Mouse (Mus musculus): ENCODE data around the gene Mrc1. TPM values are rescaled to one million over a fixed set of nuclear protein-coding genes. Genes with fewer than 3 reads are reported as not detected.

Mrc1 gene
- total RNA-seq, 2 experiments from 2014 or later: 7.1 to 7.5 TPM

DNA sequence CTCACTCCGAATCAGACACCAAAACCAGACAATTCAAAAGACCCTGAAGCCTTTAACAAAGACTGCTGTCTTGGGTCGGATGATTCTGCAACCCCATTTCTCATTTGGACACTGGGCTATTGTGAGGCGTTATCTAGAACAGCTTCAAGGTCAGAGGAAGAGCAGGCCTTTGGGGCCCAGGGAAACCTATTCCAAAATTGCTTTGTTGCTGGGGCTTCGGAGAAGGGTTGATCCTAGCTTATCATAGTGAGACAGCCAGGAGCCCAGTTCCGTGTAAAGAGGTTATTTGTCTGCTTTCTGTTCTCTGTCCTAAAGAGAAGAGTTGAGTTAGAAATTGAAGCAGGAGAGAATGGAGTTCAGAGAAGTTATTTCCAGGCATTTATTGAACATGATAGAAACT, 10.0 kb downstream of the Mrc1 start:
- DNase-seq (ENCODE audit: low spot score in 2 of 2): no peak

DNA sequence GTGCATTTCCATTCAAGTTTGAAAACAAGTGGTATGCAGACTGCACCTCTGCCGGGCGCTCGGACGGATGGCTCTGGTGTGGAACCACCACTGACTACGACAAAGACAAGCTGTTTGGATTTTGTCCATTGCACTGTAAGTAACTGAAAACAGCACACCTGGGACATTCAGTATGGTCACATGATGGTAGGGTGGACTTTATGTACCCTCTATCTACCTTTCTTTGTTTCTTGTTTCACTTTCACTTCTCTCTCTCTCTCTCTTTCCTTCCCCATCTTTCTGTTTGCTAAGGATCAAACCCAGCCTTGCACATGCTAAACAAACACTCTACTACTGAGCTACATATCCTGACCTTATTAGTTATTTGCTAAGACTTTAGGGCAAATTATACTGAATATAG, 15.0 kb downstream of the Mrc1 start:
- DNase-seq (ENCODE audit: low spot score in 2 of 2): no peak

DNA sequence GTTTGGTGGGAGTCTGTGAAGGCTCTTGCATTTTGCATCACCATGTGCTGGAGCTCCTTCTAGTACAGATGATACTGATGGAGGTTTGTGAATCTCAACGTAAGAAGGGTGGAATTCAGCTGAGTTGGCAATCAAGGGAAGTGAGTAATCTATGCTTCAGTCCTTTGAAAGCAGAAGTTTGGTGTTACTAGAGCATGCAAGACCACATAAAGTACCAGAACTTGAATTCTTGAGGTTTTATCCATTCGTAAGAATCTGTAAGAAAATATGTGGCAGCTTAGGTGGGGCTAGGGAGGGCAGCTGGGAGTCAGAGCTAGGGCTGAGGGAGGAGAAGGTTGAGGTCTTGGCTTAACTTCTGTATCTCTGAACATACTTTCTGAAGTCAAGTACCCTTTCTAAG, 15.5 kb downstream of the Mrc1 start:
- DNase-seq (ENCODE audit: low spot score in 2 of 2): no peak

DNA sequence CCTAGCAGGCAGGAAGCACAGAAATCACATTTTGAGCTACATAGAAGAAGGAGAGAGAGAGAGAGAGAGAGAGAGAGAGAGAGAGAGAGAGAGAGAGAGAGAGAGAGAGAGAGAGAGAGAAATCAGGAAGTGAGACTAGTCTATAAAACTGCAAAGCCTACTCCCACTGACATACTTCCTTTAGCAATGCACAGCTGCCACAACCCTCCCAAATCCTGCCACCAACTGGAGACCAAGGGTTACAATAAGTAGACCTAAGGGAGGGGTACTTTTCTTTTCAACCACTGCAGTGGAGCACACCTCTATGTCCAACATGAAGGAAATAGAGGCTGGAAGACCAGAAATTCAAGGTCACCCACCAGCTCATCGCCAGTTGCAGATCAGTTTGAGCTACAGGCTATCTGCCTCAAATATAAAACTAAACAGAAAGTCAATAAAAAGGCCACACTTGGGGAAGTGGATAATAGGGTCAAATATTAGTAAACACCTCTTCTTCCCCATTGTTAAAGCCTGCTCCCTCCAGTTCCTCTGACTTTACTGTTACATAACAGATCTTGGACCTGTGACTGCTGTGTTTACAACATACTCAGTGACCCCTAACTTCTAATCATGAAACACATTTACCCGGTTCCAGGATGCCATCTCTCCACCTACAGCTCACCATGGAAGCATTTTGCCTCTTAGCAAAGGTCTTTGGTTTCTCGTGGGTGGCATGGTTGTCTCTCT, 20.8 kb downstream of the Mrc1 start:
- no peak for DNase-seq (ENCODE audit: low spot score in 2 of 2)

DNA sequence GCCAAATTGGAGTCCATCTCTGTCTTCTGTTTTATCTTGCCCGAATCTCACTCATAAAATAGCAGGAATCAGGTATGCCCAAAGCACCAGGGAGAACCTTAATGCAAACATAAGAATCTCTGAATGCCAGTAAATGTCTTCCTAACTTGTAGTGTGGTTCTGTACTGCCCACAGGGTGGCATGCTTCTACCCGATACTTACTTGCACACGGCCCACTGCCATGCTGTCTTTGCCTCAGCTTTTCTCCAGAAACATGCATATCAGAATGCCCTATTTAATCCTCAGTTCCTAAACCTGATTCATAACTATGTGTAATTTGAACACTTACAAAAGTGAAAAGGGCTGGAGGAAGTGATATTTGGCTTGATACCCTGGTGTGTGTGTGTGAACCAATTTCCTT, 22.7 kb downstream of the Mrc1 start:
- DNase-seq (ENCODE audit: low spot score in 2 of 2): no peak

DNA sequence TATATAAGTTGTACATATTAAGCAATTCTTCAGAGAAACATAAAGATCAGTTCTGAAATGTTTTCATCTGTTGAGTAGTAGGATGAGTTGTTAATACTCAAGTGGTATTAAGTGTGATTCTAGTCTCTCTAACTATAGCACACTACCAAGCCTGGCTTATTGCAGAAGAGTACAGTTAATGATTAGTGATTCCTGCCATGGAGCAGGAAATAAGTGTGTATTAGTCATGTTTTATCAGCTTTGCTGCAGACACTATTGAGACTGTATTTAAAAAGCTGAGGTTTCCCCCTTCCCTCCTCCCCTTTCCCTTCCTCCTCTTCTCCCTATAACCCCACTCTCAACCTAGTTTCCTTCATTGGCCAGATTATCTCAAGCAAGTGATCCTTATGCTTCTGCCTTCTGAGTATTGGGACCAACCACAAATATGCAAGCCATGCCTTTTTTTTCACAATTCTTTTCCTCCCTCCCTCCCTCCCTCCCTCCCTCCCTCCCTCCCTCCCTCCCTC, 29.2 kb downstream of the Mrc1 start:
- no peak for DNase-seq (ENCODE audit: low spot score in 2 of 2)

DNA sequence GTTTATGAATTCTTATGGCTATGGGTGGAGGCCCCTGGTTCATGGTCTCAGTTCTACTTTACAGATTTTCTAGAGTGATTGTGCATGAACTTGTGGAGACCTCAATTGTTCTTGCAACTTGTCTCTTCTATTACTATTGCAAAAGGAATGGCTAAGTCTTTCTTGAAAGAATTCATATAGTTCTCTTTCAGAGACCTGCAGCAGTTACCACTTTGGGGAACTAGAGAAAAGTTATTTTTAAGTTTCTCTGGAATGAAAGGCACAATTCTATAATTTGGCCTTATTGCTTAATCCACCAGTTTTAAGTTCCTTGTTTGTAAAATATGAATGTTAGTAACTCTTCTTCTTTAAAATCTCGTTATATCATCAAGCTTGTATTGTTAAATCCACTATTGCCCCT, 32.9 kb downstream of the Mrc1 start:
- no peak for DNase-seq (ENCODE audit: low spot score in 2 of 2)

DNA sequence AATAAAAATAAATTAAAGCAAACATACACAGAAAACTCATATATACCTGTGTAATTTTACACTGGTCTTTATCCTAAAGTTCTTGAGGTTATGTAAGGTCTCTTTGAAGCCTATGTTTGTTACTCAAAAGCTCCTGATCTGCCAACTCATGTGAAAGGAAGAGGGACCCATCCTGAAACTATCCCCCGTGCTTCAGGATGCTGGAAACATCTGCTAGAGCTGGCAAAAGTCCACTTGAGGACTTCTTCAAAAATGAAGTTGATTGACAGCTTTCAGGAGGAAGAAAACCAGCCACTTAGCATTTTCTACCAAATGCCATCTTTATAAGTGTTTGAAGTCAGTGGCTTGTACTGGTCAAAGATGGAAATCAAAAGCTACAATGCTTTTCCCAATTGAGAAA, 40.0 kb downstream of the Mrc1 start:
- DNase-seq (ENCODE audit: low spot score in 2 of 2): no peak

DNA sequence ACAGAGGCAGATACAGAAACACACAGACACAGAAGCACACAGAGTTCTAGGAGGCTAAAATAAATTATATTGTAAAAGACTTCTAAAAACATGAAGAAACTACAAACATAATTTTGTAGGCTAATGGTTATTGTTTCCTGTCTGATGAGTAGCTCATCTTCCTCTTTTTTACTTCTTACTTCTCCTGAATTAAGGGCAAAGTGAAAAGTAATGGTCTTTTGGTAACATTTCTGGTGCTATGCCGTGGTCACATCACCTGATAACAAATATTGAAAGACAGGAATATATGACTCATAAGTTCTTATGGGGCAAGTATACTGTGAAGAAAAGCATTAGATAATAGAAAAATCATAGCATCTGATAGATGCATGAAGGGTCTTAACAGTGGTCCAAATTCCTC, 42.9 kb downstream of the Mrc1 start:
- no peak for DNase-seq (ENCODE audit: low spot score in 2 of 2)

DNA sequence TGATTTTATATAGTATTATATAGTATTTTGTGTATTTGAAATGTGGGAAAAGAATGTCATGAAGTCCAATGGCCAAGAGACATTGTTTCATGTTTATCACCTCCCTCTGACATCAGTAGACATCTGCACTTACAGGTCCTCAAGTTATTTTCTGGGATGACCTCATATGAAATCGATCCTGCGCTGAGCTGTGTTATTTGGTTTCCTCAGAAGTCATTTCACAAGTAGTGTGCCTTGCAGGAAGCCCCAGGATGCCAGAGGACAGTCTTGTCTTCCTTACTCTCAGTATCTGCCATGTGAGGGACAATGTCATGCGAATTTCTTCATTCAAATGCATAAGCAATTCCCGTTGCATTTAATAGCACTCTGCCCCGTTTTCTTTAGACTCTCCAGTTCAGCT, 46.6 kb downstream of the Mrc1 start:
- DNase-seq (ENCODE audit: low spot score in 2 of 2): no peak

DNA sequence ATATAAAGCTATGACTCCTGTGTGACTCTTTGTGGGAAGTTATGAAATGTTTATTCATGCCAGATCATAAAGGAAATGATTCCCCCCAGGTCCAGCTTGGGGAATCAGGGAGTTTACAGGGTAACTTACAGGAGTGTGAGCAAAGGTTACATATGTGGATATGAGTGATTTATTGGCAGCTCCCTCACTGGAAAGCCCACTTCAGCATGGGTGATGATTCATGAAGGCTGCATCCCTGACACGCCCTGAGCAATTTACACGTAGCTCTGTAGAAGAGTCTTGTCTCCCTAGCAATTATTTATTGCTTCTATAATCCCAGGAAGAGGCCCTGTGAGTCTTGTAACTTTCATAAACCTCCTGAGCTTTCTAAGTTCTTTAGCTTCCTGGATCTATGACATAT, 50.1 kb downstream of the Mrc1 start:
- DNase-seq (ENCODE audit: low spot score in 2 of 2): no peak

DNA sequence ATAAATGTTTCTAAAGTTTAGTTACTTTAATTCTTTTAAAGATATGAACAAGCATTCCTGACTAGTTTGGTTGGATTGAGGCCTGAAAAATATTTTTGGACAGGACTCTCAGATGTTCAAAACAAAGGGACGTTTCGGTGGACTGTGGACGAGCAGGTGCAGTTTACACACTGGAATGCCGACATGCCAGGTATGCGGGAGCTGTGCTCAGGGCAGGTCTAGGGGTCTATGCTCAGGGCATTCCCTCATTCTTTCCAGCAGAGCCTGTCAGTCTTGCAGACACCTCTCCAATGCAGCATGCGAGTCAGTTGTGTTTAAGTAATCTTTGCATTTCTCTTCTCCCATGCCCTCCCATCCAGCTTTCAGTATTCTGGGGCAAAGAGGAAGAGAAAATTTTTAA, 50.6 kb downstream of the Mrc1 start:
- no peak for DNase-seq (ENCODE audit: low spot score in 2 of 2)

DNA sequence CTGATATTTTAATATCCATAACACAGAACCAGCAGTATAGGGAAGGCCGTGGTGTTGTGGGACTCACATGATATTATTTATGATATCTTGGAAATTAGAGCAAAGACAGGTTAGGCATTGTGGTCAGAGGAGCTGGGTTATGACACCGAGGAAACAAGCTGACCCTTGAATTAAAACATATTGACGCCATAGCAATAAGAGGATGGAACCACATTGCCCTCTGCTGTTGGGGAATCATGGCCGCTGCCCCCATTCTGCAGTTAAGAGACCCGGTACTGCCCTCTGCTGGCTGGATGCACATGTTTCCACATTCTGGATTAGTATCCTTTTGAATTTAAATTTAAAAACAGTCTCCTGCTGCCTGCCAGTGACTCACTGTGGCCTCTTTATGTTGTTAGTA, 66.1 kb downstream of the Mrc1 start:
- DNase-seq (ENCODE audit: low spot score in 2 of 2): peak; percentile 96 to 97

DNA sequence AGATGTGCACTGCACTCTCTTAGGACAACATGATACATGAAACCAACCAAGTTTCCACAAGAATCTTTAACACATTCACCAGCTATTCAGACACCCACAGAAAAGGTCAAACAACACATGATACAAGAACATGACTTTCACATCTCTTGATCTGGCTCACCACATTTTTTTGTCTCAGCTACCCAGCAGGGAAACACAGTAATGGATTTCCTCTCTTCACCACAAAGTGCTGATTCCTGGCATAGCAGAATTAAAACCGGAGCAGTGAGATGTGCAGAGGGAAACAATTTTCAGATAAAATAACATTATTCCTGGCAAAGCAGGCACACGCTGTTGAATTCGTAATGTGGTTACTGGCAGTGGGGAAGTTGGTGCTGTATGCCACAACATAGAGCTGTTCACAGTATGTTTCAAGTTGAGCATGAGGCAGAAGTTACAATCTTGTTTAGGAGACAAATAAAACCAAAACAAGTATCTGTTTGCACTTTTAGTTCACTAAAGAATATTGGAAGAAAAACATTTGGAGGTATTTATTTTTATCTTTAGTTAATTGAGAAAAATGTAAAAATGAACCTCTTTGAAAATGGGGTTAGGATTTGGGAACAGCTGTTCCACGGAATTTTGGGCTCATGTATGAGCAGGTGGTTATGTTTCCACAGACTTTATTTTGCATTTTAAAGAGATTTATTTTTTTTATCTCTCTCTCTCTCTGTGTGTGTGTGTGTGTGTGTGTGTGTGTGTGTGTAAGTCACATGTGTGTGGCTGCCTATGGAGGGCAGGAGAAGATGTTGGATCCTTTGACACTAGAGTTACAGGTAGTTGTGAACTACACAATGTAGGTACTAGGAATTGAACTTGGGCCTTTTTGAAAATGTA, 83.6 kb downstream of the Mrc1 start:
- peak; percentile 5 to 15 for DNase-seq (ENCODE audit: low spot score in 2 of 2)

DNA sequence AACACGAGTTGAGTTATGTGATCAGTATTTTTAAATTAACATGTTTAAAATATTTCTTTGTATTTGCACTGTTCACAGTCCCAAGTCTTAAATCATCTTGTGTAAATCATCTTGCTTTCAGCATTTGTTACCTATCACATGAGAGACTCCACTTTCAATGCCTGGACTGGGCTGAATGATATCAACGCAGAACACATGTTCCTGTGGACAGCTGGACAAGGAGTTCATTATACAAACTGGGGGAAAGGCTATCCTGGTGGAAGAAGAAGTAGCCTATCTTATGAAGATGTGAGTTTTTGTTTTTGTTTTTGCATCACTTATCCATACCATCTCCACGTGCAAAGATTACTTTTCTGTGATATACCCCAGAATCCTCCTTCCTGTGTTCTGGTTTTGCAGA, 85.9 kb downstream of the Mrc1 start:
- no peak for DNase-seq (ENCODE audit: low spot score in 2 of 2)

DNA sequence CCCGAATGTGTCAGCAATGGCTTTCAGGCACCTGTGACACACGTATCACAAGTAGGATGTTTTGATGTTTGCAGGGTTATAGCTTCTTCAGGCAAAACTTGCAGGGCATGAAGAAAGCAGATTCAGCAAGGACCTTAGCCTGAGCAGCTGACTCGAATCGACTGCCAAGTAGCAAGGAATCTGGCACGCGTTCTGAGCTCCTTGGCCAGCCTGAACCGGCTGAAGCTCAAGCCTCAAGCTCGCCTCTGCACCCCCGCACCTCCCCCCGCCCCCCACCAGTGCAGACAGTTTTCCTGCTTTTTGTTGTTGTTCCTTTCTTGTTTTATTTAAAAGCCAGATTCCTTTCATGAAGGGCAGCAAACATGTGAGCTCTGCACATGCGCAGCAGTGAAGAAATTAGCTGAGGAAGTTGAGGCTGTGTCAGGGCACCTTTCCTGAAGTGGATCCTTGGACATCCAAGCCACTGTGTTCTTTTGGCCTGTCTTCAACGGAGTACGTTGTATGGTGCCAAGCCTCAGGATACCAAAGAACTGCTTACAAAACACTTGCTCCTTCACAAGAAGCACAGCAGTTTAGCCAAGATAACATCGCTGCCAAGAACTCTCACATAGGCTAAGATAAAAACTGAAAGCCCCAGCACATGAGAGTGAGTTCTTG, 112.6 kb downstream of the Mrc1 start:
- peak; percentile 70 to 78 for DNase-seq (ENCODE audit: low spot score in 2 of 2)

DNA sequence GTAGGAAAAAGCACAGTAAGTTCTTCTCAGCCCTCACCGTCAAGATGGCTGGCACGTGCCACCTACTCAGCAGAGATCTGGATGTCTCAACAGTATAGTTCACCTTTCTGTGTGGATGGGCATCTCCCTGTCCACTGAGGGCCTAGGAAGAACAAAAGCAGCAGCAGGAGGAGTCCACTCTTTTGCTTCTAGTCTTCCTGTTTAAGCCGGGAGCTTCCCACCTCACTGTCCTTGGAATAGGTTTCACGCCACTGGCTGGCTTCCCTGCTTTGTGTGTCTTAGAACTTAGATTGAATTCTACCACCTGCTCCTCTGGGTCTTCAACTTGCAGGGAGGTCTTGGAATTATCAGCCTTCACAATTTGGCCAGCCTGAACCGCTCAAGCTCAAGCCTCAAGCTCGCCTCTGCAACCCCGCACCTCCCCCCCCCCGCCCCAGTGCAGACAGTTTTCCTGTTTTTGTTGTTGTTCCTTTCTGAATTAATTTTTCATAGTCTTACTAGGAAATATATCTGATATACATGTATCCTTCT, 113.2 kb downstream of the Mrc1 start:
- peak in 1 of 2 experiments; percentile 14 for DNase-seq (ENCODE audit: low spot score in 2 of 2)
